Mouse (Mus musculus) bone marrow, adult 2 months (tissue): Measurements from ENCODE around the gene Ptprm.

Experiments
- CTCF ChIP-seq: fragments of 200-500 bp; IDR thresholded peaks from 2 replicates; pipeline ENCODE4 v1.5.1; 2011; ENCODE audit warnings: low read length, control low read depth; ENCODE audit not compliant: control insufficient read depth, insufficient read depth
- POLR2A ChIP-seq: fragments of 200-500 bp; IDR thresholded peaks from 2 replicates; pipeline ENCODE4 v1.6.1; 2011; ENCODE audit warnings: low read depth, mild to moderate bottlenecking, control low read depth, low read length, borderline replicate concordance; ENCODE audit not compliant: control insufficient read depth

DNA sequence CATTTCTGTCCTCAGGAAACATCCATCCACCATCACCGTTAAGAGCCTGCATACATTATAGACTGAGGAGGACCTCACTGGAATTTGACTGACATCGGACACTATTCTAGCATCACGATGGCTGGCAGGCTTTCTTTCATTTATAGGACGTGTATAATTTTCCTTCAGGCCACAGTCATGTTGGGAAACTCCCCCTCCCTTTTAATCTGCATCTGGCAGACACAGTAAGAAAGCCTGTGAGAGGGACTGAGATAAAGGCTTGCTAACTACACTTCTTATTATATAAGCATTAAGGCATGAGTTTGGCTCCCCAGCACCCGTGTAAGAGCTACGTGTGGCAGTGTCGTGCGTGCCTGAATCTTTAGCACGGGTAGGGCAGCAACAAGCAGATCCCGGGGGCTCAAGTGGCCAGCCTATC is 571.2 kb downstream of the Ptprm start:
- TF ChIP-seq POLR2A (no peak), CTCF (no peak)
